Mouse (Mus musculus) neural tube, embryonic 12.5 days (tissue): ENCODE results near the gene Chka. TPM values are rescaled to one million over a fixed set of nuclear protein-coding genes. Genes with fewer than 3 reads are reported as not detected.
A peak's percentile ranks its signal among the peaks of the same experiment; 100 is the strongest.

Experiments used
- ATAC-seq: fragments of 200-750 bp; cut with Nextera tagmentation; 2 replicates; pipeline ENCODE4 v1.8.0; 2017; ENCODE audit warnings: low read depth, mild to moderate bottlenecking, moderate TSS enrichment, moderate library complexity; ENCODE audit not compliant: low FRiP score
- H3K27ac ChIP-seq: fragments of 300-500 bp; sonication (generic); 2 replicates; pipeline ENCODE4 v1.5.1; 2016
- H3K27me3 ChIP-seq: fragments of 300-500 bp; sonication (generic); replicated peaks from 2 replicates; pipeline ENCODE4 v1.6.1; 2016; ENCODE audit warnings: mild to moderate bottlenecking
- H3K36me3 ChIP-seq: fragments of 300-500 bp; sonication (generic); 2 replicates; pipeline ENCODE4 v1.6.1; 2016; ENCODE audit warnings: mild to moderate bottlenecking
- H3K4me1 ChIP-seq: fragments of 300-500 bp; sonication (generic); 2 replicates; pipeline ENCODE4 v1.6.1; 2016
- H3K4me2 ChIP-seq: fragments of 300-500 bp; sonication (generic); replicated peaks from 2 replicates; pipeline ENCODE4 v1.6.1; 2016; ENCODE audit warnings: mild to moderate bottlenecking
- H3K4me3 ChIP-seq: fragments of 300-500 bp; sonication (generic); 2 replicates; pipeline ENCODE4 v1.5.1; 2016
- H3K9ac ChIP-seq: fragments of 300-500 bp; sonication (generic); 2 replicates; pipeline ENCODE4 v1.6.1; 2016; ENCODE audit warnings: mild to moderate bottlenecking
- H3K9me3 ChIP-seq: fragments of 300-500 bp; sonication (generic); 2 replicates; pipeline ENCODE4 v1.6.1; 2016; ENCODE audit warnings: mild to moderate bottlenecking
- WGBS: fragments of 180-500 bp; shearing (Covaris S2); methylation state at CpG from one replicate; pipeline ENCODE4 v1.1.7; 2016; 5-methylcytosine and 5-hydroxymethylcytosine counted together
- polyA plus RNA-seq: library from polyadenylated mRNA; unstranded; fragments of >200 nt; fragmentation: Nextera tagmentation; extraction: Ambion mirVana; gene quantifications from 2 replicates; pipeline ENCODE4 v1.2.1, GENCODE M21; 2016

Chka gene
- polyA plus RNA-seq, 1 experiment from 2014 or later: 62.7 TPM

- no peak for ATAC-seq
- no peaks in the 10 kb centered on the region for H3K9me3 ChIP-seq
- H3K27me3 ChIP-seq: no peaks in the 10 kb centered on the region
- H3K27ac ChIP-seq: no peak overlapping the region
- WGBS: 95% methylated on average over 1 of the region's 1 CpGs
- no peak overlapping the region for H3K4me3 ChIP-seq
- H3K36me3 ChIP-seq: peaks cover 22% of the 10 kb centered on the region
- no peaks in the 10 kb centered on the region for H3K4me1 ChIP-seq
- no peak overlapping the region for H3K4me2 ChIP-seq
- H3K9ac ChIP-seq: no peak overlapping the region
These were observed 16.7 kb downstream of the Chka start for GRCm38 (mm10) chr19:3868290-3868689.

DNA sequence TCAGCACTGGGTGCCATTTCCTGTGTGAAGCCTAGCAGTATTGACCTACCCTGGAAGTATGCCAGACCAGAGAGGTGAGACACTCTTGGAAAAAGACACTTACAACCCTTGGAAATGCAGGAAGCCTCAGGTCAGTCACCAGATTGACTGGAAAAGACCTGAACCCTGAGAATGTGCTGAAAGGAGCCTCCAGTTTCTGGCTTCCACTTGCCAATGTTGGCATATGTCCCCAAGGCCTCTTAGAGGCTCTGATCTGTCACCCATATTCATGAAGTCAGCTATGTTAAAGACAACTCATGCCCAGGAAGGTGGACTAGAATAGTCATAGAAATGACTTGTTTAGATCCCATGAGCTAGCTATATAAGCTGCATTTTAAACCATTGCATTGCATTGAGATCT lies 19.9 kb downstream of the Chka start:
- Histone ChIP-seq H3K27ac (no peak overlapping the region), H3K9me3 (no peaks in the 10 kb centered on the region), H3K36me3 (peaks cover 6% of the 10 kb centered on the region), H3K4me2 (no peak overlapping the region), H3K9ac (no peak overlapping the region), H3K27me3 (no peaks in the 10 kb centered on the region), H3K4me3 (no peak overlapping the region), H3K4me1 (no peaks in the 10 kb centered on the region)
- ATAC-seq: no peak

DNA sequence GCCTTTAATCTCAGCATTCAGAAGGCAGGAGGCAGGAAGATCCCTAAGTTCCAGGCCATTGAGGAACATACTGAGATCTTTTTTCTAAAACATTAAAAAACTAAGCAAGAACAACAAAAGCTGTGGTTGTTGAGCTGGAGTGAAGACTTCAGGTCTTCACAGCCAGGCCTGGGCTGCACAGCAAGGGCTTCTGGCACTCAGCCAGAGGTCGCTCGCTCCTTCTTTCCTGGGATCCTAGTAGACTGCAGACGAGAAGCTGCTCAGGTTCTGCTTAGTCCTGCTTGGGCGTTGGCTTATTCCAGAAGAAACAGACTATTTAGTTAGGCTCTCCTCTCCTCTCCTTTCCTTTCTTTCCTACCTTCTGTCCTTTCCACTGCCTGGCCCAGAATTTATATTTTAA lies 20.8 kb downstream of the Chka start:
- Histone ChIP-seq H3K4me1 (no peaks in the 10 kb centered on the region), H3K27me3 (no peaks in the 10 kb centered on the region), H3K4me3 (no peak overlapping the region), H3K9me3 (no peaks in the 10 kb centered on the region), H3K36me3 (peaks cover 2% of the 10 kb centered on the region; the same call in 1 of the 2 replicates), H3K27ac (no peak overlapping the region), H3K9ac (no peak overlapping the region), H3K4me2 (no peak overlapping the region)
- WGBS: 85% methylated on average over 4 of the region's 4 CpGs
- no peak for ATAC-seq

DNA sequence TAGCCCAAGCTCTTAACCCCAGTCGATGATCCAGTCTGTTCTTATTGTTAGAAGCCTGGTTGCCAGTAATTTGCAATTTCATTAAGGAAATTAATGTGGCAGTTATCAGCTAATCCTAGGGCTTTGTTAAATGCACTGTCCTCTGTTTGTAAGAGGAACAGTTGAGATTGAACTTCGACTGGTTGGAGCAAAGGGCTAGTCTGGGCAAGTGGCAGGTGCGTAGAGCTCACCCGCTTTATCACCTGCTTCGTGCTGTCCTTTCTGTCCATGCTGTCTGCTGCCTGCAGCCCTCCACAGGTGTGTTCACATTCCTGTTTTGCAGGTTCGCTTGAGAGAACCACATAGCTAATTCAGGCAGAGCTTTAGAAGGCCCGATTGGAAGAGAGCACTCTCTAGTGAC lies 23.5 kb downstream of the Chka start:
- Histone ChIP-seq H3K4me1 (no peaks in the 10 kb centered on the region), H3K9ac (no peak overlapping the region), H3K4me2 (no peak overlapping the region), H3K4me3 (no peak overlapping the region), H3K36me3 (peaks cover 2% of the 10 kb centered on the region; the same call in 1 of the 2 replicates), H3K27ac (no peak overlapping the region), H3K27me3 (no peaks in the 10 kb centered on the region), H3K9me3 (no peaks in the 10 kb centered on the region)
- ATAC-seq: no peak
- 91% methylated on average over 7 of the region's 7 CpGs for WGBS

- Histone ChIP-seq H3K4me2 (no peak overlapping the region), H3K27ac (no peak overlapping the region), H3K4me3 (no peak overlapping the region), H3K27me3 (no peaks in the 10 kb centered on the region), H3K4me1 (no peaks in the 10 kb centered on the region), H3K9ac (no peak overlapping the region), H3K9me3 (no peaks in the 10 kb centered on the region), H3K36me3 (peaks cover 10% of the 10 kb centered on the region; the same call in 1 of the 2 replicates)
- no peak for ATAC-seq
- 94% methylated on average over 6 of the region's 6 CpGs for whole genome bisulfite sequencing
These were observed 28.7 kb downstream of the Chka start for GRCm38 (mm10) chr19:3880054-3880848.

DNA sequence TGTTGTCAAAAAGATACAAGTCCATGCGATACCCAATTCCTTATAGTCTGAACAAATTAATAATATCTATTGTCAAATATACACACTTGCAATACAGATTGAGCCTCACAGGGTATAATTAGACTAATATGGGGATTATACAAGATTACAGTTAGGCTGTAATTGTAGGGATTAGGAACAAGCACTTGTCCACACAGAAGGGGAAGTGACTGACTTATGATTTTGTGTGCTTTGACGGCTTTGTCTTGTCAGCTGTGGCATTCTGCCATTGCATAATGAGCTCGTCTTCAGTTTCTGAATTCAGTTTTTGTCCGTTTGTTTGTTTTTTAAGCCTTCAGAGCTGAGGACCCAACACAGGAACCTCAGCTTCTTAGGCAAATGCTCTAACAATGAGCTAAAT lies 30.6 kb downstream of the Chka start:
- peaks cover 24% of the 10 kb centered on the region; the same call in 1 of the 2 replicates for H3K36me3 ChIP-seq
- H3K9me3 ChIP-seq: no peaks in the 10 kb centered on the region
- WGBS: 86% methylated on average over 4 of the region's 4 CpGs
- no peaks in the 10 kb centered on the region for H3K27me3 ChIP-seq
- no peak overlapping the region for H3K27ac ChIP-seq
- H3K9ac ChIP-seq: no peak overlapping the region
- no peaks in the 10 kb centered on the region for H3K4me1 ChIP-seq
- no peak overlapping the region for H3K4me2 ChIP-seq
- H3K4me3 ChIP-seq: no peak overlapping the region
- no peak for ATAC-seq

DNA sequence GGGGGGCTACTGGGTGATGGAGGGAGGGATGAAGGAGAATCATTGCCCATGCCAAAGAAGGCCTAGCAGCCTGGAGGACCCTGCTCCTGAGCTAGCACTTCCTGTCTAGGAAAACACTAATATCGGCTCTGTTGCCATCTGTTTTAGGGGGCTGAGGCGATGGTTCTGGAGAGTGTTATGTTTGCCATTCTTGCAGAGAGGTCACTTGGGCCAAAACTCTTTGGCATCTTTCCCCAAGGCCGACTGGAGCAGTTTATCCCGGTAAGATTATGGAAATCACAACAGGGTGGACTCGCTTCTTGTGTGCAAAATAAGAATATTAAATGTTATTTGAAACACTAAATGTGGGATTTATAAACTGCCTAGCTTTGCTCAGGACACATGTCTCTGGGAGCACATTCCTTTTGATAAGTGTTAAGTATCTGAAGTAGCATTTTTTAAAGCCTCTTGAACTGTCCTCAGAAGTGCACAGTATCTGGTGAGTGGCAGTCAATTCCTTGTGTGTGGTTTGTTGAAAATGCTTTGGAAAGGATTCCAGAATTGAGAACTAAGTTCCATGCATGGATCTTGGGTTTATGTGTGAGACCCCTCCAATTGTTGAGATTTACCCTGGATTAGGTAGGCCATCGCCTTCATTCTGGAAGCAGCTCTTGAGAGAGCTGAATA lies 32.9 kb downstream of the Chka start:
- Histone ChIP-seq H3K4me3 (no peak overlapping the region), H3K27ac (no peak overlapping the region), H3K9ac (no peak overlapping the region), H3K4me1 (no peaks in the 10 kb centered on the region), H3K27me3 (no peaks in the 10 kb centered on the region), H3K36me3 (peaks cover 33% of the 10 kb centered on the region), H3K4me2 (no peak overlapping the region), H3K9me3 (no peaks in the 10 kb centered on the region)
- 88% methylated on average over 6 of the region's 6 CpGs for WGBS
- no peak for ATAC-seq

GRCm38 (mm10) chr19:3889096-3889495 lies 37.5 kb downstream of the Chka start:
- WGBS: 92% methylated on average over 5 of the region's 5 CpGs
- H3K4me1 ChIP-seq: no peaks in the 10 kb centered on the region
- no peaks in the 10 kb centered on the region for H3K9me3 ChIP-seq
- H3K27me3 ChIP-seq: no peaks in the 10 kb centered on the region
- H3K27ac ChIP-seq: no peak overlapping the region
- no peak for ATAC-seq
- no peak overlapping the region for H3K4me2 ChIP-seq
- no peak overlapping the region for H3K9ac ChIP-seq
- peaks cover 79% of the 10 kb centered on the region for H3K36me3 ChIP-seq
- H3K4me3 ChIP-seq: no peak overlapping the region

DNA sequence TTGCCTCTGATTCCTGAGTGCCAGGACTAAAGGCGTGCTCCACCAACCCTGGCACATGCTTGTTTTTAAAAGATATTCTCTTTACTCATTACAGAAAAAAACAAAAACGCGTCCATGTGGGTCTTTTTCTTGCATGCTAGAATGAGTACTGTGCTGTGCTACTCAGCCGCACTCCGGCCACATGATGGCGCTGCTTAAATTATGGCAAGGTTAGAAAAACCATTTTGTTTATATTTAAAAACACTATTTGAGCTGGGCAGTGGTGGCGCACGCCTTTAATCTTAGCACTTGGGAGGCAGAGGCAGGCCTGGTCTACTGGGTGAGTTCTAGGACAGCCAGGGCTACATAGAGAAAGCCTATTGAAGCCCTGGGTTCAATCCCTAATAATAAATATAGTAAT lies 38.6 kb downstream of the Chka start:
- Histone ChIP-seq H3K4me1 (peaks cover 8% of the 10 kb centered on the region), H3K9me3 (no peaks in the 10 kb centered on the region), H3K9ac (no peak overlapping the region), H3K27ac (no peak overlapping the region), H3K4me3 (no peak overlapping the region), H3K27me3 (no peaks in the 10 kb centered on the region), H3K4me2 (no peak overlapping the region), H3K36me3 (peaks cover 75% of the 10 kb centered on the region)
- no peak for ATAC-seq
- 91% methylated on average over 8 of the region's 8 CpGs for WGBS

GRCm38 (mm10) chr19:3893545-3894116 lies 42.1 kb downstream of the Chka start:
- Histone ChIP-seq H3K4me1 (peaks cover 20% of the 10 kb centered on the region), H3K4me3 (no peak overlapping the region), H3K27me3 (no peaks in the 10 kb centered on the region), H3K4me2 (no peak overlapping the region), H3K9me3 (no peaks in the 10 kb centered on the region), H3K36me3 (peaks cover 75% of the 10 kb centered on the region), H3K27ac (no peak overlapping the region), H3K9ac (no peak overlapping the region)
- WGBS: 92% methylated on average over 4 of the region's 4 CpGs
- ATAC-seq: no peak

- H3K36me3 ChIP-seq: peaks cover 69% of the 10 kb centered on the region
- H3K9ac ChIP-seq: no peak overlapping the region
- H3K27ac ChIP-seq: no peak overlapping the region
- peaks cover 20% of the 10 kb centered on the region for H3K4me1 ChIP-seq
- H3K4me2 ChIP-seq: no peak overlapping the region
- ATAC-seq: no peak
- WGBS: 88% methylated on average over 2 of the region's 2 CpGs
- H3K27me3 ChIP-seq: no peaks in the 10 kb centered on the region
- H3K4me3 ChIP-seq: no peak overlapping the region
- H3K9me3 ChIP-seq: no peaks in the 10 kb centered on the region
These were observed 42.7 kb downstream of the Chka start for GRCm38 (mm10) chr19:3894294-3894693.

GRCm38 (mm10) chr19:3895171-3895631 lies 43.6 kb downstream of the Chka start:
- no peak overlapping the region for H3K27ac ChIP-seq
- H3K36me3 ChIP-seq: peaks cover 60% of the 10 kb centered on the region
- peak; percentile 85 for ATAC-seq
- H3K4me1 ChIP-seq: peaks cover 20% of the 10 kb centered on the region
- H3K27me3 ChIP-seq: no peaks in the 10 kb centered on the region
- no peak overlapping the region for H3K4me3 ChIP-seq
- no peak overlapping the region for H3K9ac ChIP-seq
- WGBS: 17% methylated on average over 3 of the region's 3 CpGs
- H3K4me2 ChIP-seq: 0 out of 2 replicates have a peak overlapping the region, but pooled peaks have one; percentile 12
- H3K9me3 ChIP-seq: no peaks in the 10 kb centered on the region
